Mouse (Mus musculus) lung, postnatal 10 days (tissue): Measurements from ENCODE around the gene Ktn1.

Experiments
- DNase-seq: peaks from one replicate; pipeline ENCODE4 v3.0.0; 2021

The Ktn1 gene

GRCm38 (mm10) chr14:47665061-47665778 lies 17.0 kb downstream of the Ktn1 start:
- no peak for DNase-seq

GRCm38 (mm10) chr14:47668096-47668495 lies 19.8 kb downstream of the Ktn1 start:
- no peak for DNase-seq

GRCm38 (mm10) chr14:47682886-47683285 lies 34.6 kb downstream of the Ktn1 start:
- DNase-seq, result no peak

- no peak for DNase-seq
Measured at GRCm38 (mm10) chr14:47684579-47684978, 36.3 kb downstream of the Ktn1 start.

GRCm38 (mm10) chr14:47699126-47699525 lies 50.9 kb downstream of the Ktn1 start:
- DNase-seq, result no peak

GRCm38 (mm10) chr14:47709546-47709945 lies 61.3 kb downstream of the Ktn1 start:
- no peak for DNase-seq

GRCm38 (mm10) chr14:47715771-47716170 lies 67.5 kb downstream of the Ktn1 start:
- no peak for DNase-seq

GRCm38 (mm10) chr14:47717916-47718606 lies 69.8 kb downstream of the Ktn1 start:
- DNase-seq, result no peak

GRCm38 (mm10) chr14:47720023-47720422 lies 71.8 kb downstream of the Ktn1 start:
- no peak for DNase-seq

GRCm38 (mm10) chr14:47723035-47723434 lies 74.8 kb downstream of the Ktn1 start:
- DNase-seq, result no peak

- no peak for DNase-seq
Measured at GRCm38 (mm10) chr14:47728594-47728993, 80.3 kb downstream of the Ktn1 start.

- DNase-seq, result no peak
Measured at GRCm38 (mm10) chr14:47735354-47735753, 87.1 kb downstream of the Ktn1 start.

GRCm38 (mm10) chr14:47736471-47736870 lies 88.2 kb downstream of the Ktn1 start:
- no peak for DNase-seq

- no peak for DNase-seq
Measured at GRCm38 (mm10) chr14:47740316-47740996, 92.2 kb downstream of the Ktn1 start.

- no peak for DNase-seq
Measured at GRCm38 (mm10) chr14:47741046-47741445, 92.8 kb downstream of the Ktn1 start.

GRCm38 (mm10) chr14:47742674-47743073 lies 94.4 kb downstream of the Ktn1 start:
- DNase-seq, result no peak

- no peak for DNase-seq
Measured at GRCm38 (mm10) chr14:47745086-47745485, 96.8 kb downstream of the Ktn1 start.

- DNase-seq, result peak; percentile 57
Measured at GRCm38 (mm10) chr14:47747536-47747935, 99.3 kb downstream of the Ktn1 start.

GRCm38 (mm10) chr14:47748714-47749113 lies 100.5 kb downstream of the Ktn1 start:
- no peak for DNase-seq

GRCm38 (mm10) chr14:47751422-47752205 lies 103.4 kb downstream of the Ktn1 start:
- peak; percentile 82 for DNase-seq

GRCm38 (mm10) chr14:47753561-47753960 lies 105.3 kb downstream of the Ktn1 start:
- DNase-seq, result no peak

GRCm38 (mm10) chr14:47754253-47754897 lies 106.1 kb downstream of the Ktn1 start:
- no peak for DNase-seq
